Mouse (Mus musculus) embryonic facial prominence, embryonic 12.5 days (tissue): Measurements from ENCODE around the gene Nhsl2. TPM values are rescaled to one million over a fixed set of nuclear protein-coding genes. Genes with fewer than 3 reads are reported as not detected.
"Not testable (repeated sequence)": the region's sequence is repeated elsewhere in the genome, so short reads cannot be mapped to it uniquely, and the experiment has no call there.

Experiments
- ATAC-seq: fragments of 200-750 bp; cut with Nextera tagmentation; 2 replicates; pipeline ENCODE4 v1.8.0; 2017; ENCODE audit not compliant: insufficient number of reproducible peaks, insufficient read depth, low FRiP score, low TSS enrichment
- H3K27ac ChIP-seq: fragments of 300-500 bp; sonication (generic); 2 replicates; pipeline ENCODE4 v1.5.1; 2016; ENCODE audit warnings: mild to moderate bottlenecking
- H3K27me3 ChIP-seq: fragments of 300-500 bp; sonication (generic); 2 replicates; pipeline ENCODE4 v1.6.1; 2016; ENCODE audit warnings: mild to moderate bottlenecking, moderate library complexity
- H3K36me3 ChIP-seq: fragments of 300-500 bp; sonication (generic); 2 replicates; pipeline ENCODE4 v1.6.1; 2016; ENCODE audit warnings: mild to moderate bottlenecking
- H3K4me1 ChIP-seq: fragments of 300-500 bp; sonication (generic); 2 replicates; pipeline ENCODE4 v1.6.1; 2016
- H3K4me2 ChIP-seq: fragments of 300-500 bp; sonication (generic); replicated peaks from 2 replicates; pipeline ENCODE4 v1.6.1; 2016; ENCODE audit warnings: mild to moderate bottlenecking, moderate library complexity
- H3K4me3 ChIP-seq: fragments of 300-500 bp; sonication (generic); 2 replicates; pipeline ENCODE4 v1.5.1; 2016; ENCODE audit warnings: mild to moderate bottlenecking
- H3K9ac ChIP-seq: fragments of 300-500 bp; sonication (generic); 2 replicates; pipeline ENCODE4 v1.6.1; 2016; ENCODE audit warnings: mild to moderate bottlenecking, moderate library complexity
- H3K9me3 ChIP-seq: fragments of 300-500 bp; sonication (generic); 2 replicates; pipeline ENCODE4 v1.6.1; 2016; ENCODE audit warnings: mild to moderate bottlenecking, moderate library complexity
- WGBS: fragments of 180-500 bp; shearing (Covaris S2); methylation state at CpG from one replicate; pipeline ENCODE4 v1.1.7; 2016; 5-methylcytosine and 5-hydroxymethylcytosine counted together
- microRNA-seq: library from miRNA; unstranded; fragments of <30 nt; microRNA quantifications from one replicate; pipeline ENCODE4, GENCODE M21; 2017
- polyA plus RNA-seq: library from polyadenylated mRNA; unstranded; fragments of >200 nt; fragmentation: Nextera tagmentation; extraction: Ambion mirVana; gene quantifications from 2 replicates; pipeline ENCODE4 v1.2.1, GENCODE M21; 2016

Nhsl2 gene
- polyA plus RNA-seq, 1 experiment from 2014 or later = 20.1 TPM

DNA sequence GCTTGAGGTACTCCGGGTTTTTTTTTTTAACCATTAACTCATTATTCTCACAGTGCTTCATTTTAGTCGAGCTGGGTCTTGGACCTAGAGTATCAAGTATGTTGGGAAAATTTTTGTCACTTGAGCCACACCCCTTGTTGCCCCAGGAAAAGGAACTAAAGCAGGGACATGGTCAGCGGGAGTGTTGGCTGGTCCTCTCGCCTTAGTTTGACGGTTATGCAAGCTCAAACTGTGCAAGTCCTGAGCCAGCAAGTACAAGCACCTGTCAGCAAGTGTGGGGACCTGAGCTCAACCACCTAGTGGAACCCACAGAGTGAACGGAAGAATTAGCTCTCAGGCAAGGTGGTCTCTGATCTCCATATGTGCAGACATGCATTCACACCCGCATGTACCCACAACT is 252.7 kb downstream of the Nhsl2 start:
- Histone ChIP-seq H3K27ac (no peak overlapping the region), H3K9ac (no peak overlapping the region), H3K27me3 (no peaks in the 10 kb centered on the region), H3K9me3 (no peaks in the 10 kb centered on the region), H3K4me2 (no peak overlapping the region), H3K4me3 (no peak overlapping the region), H3K4me1 (no peaks in the 10 kb centered on the region), H3K36me3 (no peaks in the 10 kb centered on the region)
- 54% methylated on average over 7 of the region's 7 CpGs for WGBS
- no peak for ATAC-seq

DNA sequence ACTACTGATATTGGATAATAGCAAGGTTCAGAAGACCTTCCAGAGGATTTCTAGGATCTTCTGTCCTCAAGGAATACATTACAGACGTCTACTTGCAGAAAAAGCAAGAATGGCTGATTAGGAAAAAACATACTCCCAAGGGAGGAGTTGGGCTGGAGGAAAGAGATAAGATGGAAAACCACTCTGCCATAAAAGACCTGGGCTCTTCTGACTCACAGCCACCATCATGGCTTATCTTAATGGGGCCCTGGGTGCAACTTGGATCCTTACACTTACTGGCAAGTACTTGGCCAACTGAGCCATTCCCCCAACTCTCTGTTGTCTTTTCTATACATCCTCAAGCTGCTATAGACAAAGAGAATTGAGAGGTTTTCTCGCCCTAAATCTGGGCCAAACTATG is 254.6 kb downstream of the Nhsl2 start:
- H3K9me3 ChIP-seq, ATAC-seq, H3K9ac ChIP-seq, H3K4me2 ChIP-seq, H3K27me3 ChIP-seq, H3K36me3 ChIP-seq, H3K4me1 ChIP-seq, H3K4me3 ChIP-seq, H3K27ac ChIP-seq: not testable (repeated sequence)
- 71% methylated on average over 2 of the region's 2 CpGs for WGBS

DNA sequence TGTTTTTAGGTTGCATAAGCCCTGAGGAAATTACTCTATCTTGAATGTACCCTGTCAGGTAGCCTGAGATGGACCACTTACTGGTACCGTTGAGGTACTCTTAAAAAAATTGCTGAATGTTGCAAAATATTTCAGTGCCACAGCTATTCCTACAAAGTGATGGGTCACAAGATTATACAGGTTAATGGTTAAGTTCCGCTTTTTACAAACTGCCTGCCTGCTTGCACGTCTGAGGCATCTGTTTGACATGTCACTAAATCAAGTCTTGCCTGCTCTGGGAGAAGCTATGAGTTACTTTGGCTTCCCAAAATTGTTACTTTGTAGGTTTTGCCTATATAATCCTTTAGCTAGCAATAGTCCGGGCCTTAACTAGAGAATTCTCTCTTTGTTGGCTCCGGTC is 260.2 kb downstream of the Nhsl2 start:
- not testable (repeated sequence) for ATAC-seq, H3K27me3 ChIP-seq, H3K27ac ChIP-seq, H3K4me3 ChIP-seq, H3K36me3 ChIP-seq, H3K4me1 ChIP-seq, H3K9me3 ChIP-seq, H3K9ac ChIP-seq, H3K4me2 ChIP-seq
- 86% methylated on average over 5 of the region's 5 CpGs for WGBS

DNA sequence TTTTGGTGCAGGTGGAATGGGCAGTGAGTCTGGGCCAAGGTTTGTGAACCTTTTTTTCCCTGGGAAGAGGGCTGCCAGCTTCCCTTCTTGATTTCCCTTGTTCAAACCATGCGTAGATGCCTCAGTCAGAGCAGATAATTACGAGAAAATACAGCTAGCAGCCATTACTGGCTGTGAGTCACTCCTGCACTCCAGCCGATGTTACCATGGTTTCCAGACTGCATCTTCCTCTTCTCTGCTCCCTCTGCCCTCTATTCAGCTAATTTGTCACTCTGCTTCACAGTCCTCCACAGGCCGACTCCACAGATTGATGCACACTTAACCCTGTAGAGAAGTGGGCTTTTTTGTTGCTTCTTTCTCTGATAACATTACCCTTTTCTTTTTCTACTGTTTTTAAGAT is 266.5 kb downstream of the Nhsl2 start:
- Histone ChIP-seq H3K9me3 (no peaks in the 10 kb centered on the region), H3K4me3 (no peak overlapping the region), H3K27ac (no peak overlapping the region), H3K27me3 (0 out of 2 replicates have a peak, but pooled peaks cover 8% of the 10 kb centered on the region), H3K4me1 (no peaks in the 10 kb centered on the region), H3K4me2 (no peak overlapping the region), H3K36me3 (no peaks in the 10 kb centered on the region), H3K9ac (no peak overlapping the region)
- no peak for ATAC-seq
- 59% methylated on average over 4 of the region's 4 CpGs for WGBS

DNA sequence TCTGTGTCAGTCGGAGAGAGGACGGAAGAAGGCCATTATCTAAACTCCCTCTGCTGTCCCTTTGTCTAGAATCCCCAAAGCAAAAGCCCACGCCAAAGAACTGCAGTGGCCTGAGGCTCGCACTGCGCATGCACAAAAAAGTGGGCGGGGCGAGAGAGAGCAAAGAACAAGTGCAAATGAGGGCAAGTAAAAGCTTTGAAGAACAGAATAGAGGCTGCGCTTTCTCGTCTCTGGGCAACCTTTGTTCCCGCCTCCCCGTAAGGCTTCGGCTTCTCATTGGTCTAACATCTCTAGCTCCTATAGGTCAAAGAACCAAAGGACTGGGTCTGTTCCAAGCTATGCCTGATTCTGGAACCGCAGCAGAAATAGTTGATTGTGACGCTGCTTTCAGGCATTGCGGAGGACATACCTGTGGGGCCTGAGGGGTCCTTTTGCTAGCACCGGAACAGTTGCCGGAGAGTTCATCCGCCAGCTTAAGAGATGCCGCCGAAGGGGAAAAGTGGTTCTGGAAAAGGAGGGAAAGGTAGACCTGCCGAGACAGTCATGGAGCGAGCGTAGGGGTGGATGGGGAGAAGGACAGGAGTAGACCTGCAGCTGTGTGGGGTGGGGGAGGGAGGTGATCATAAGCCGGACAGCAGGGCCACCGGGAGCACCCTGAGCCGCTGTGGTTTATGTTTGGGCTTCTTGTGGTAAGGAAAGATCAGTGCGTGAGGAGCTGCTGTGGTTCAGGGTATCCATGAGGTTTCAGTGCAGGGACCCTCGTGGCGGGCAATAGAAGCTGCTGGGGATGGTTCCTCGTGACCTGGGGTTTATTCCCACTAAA is 270.1 kb downstream of the Nhsl2 start, which contains the start of gene Pin4:
Gene Pin4, plus strand, starts transcription at position 406 of the 823 bp plus-strand sequence.
- Histone ChIP-seq H3K4me1 (no peaks in the 10 kb centered on the region), H3K9me3 (no peaks in the 10 kb centered on the region), H3K27me3 (no peaks in the 10 kb centered on the region), H3K4me3 (peak within 1 kb of the TSS; percentile 63), H3K27ac (no peak within 1 kb of the TSS), H3K9ac (peak within 1 kb of the TSS; percentile 60), H3K4me2 (peak within 1 kb of the TSS; percentile 61), H3K36me3 (peaks cover 3% of the 10 kb centered on the region; the same call in 1 of the 2 replicates)
- 18% methylated on average over 30 of the region's 30 CpGs for WGBS
- ATAC-seq = peak; percentile 98

DNA sequence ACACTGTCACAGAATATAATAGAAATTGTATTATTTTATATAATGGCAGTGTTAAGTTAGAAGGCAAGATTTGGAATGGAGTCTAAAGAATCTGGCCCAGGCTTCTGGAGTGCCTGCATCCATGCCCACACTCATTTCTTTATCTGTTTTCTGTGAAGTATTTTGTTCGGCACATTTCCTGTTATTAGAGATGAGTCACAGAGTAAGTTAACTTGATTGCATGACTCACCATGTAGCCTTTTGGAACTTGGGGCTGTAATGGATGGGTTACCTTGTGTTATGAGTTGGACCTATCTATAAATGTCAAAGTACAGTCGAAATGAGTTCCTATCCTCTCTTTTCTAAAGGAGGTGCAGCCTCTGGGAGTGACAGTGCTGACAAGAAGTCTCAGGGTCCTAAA is 272.1 kb downstream of the Nhsl2 start:
- Histone ChIP-seq H3K27ac (no peak overlapping the region), H3K36me3 (peaks cover 8% of the 10 kb centered on the region; the same call in 1 of the 2 replicates), H3K9me3 (no peaks in the 10 kb centered on the region), H3K27me3 (no peaks in the 10 kb centered on the region), H3K4me2 (no peak overlapping the region), H3K4me3 (no peak overlapping the region), H3K4me1 (no peaks in the 10 kb centered on the region), H3K9ac (no peak overlapping the region)
- no peak for ATAC-seq
- 84% methylated on average over 2 of the region's 2 CpGs for WGBS

DNA sequence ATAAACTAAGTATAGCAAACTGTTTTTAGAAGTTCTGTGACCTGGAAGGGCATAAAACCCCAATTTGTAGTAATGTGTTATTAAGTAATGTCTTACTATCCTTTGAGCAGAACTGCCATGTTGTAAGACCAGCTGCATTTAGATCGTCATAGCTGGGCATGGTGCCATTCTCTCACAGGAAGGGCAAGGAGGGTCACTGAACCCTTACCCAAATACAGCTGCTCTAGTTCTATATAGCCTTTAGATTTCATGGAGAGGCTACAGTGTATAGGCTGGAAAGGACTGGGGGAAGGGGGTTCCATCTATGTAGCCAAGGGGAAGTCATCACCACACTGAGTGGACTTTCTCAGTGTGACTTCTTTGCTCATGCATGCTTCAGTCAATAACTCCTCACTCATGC is 292.0 kb downstream of the Nhsl2 start:
- Histone ChIP-seq H3K36me3 (peaks cover 23% of the 10 kb centered on the region; the same call in 1 of the 2 replicates), H3K9me3 (no peaks in the 10 kb centered on the region), H3K4me1 (no peaks in the 10 kb centered on the region), H3K27me3 (no peaks in the 10 kb centered on the region), H3K9ac (no peak overlapping the region), H3K4me3 (no peak overlapping the region), H3K27ac (no peak overlapping the region), H3K4me2 (no peak overlapping the region)
- no peak for ATAC-seq
- WGBS = 86% methylated on average over 1 of the region's 1 CpGs

Small RNA genes lying within 50 kb of the gene (microRNA-seq; reads per million reads assigned to microRNA genes)
- not detected for gene Gm27843

Other genes starting within 250 kb of the Nhsl2 start
- gene Ogt, start 209.3 kb upstream of the Nhsl2 start, polyA plus RNA-seq = 181 and 189 TPM in 2 replicates
- gene Cxcr3, start 115.1 kb upstream of the Nhsl2 start, polyA plus RNA-seq = not detected in 2 replicates
- gene Gm4779, start 55.0 kb upstream of the Nhsl2 start, polyA plus RNA-seq = 0.10 TPM in 1 of 2 replicates, not detected in the other
- 0.20 and 0.37 TPM in 2 replicates for gene 8030474K03Rik, start 54.7 kb upstream of the Nhsl2 start, polyA plus RNA-seq
- 2.6 and 2.7 TPM in 2 replicates for gene Rtl5, start 221.9 kb downstream of the Nhsl2 start, polyA plus RNA-seq